Mouse (Mus musculus) gastrocnemius, adult 18-20 months (tissue): ENCODE results near the gene Osbpl8. TPM values are rescaled to one million over a fixed set of nuclear protein-coding genes. Genes with fewer than 3 reads are reported as not detected.
A peak's percentile ranks its signal among the peaks of the same experiment; 100 is the strongest.

Experiments used
- DNase-seq: peaks from one replicate; pipeline ENCODE4 v3.0.0; 2021; ENCODE audit warnings: low spot score
- total RNA-seq, 2 experiments: library from RNA; stranded (reverse); gene quantifications; 2 replicates each; pipeline ENCODE4 v1.2.3; 2021

Gene Osbpl8
- total RNA-seq, 2 experiments from 2014 or later = 13.1 to 17.0 TPM

GRCm38 (mm10) chr10:111234450-111235288 is 70.1 kb downstream of the Osbpl8 start:
- no peak for DNase-seq

GRCm38 (mm10) chr10:111235289-111235570 is 70.7 kb downstream of the Osbpl8 start:
- DNase-seq = no peak

GRCm38 (mm10) chr10:111237434-111237833 is 72.9 kb downstream of the Osbpl8 start:
- DNase-seq = no peak

- DNase-seq = no peak
Observed at GRCm38 (mm10) chr10:111242677-111243076, 78.1 kb downstream of the Osbpl8 start.

- no peak for DNase-seq
Observed at GRCm38 (mm10) chr10:111247609-111248008, 83.1 kb downstream of the Osbpl8 start.

- DNase-seq = no peak
Observed at GRCm38 (mm10) chr10:111248177-111248576, 83.6 kb downstream of the Osbpl8 start.

- no peak for DNase-seq
Observed at GRCm38 (mm10) chr10:111250192-111250591, 85.6 kb downstream of the Osbpl8 start.

GRCm38 (mm10) chr10:111251666-111252065 is 87.1 kb downstream of the Osbpl8 start:
- DNase-seq = no peak

- DNase-seq = no peak
Observed at GRCm38 (mm10) chr10:111255228-111255627, 90.7 kb downstream of the Osbpl8 start.

GRCm38 (mm10) chr10:111256156-111256555 is 91.6 kb downstream of the Osbpl8 start:
- DNase-seq = no peak

- DNase-seq = no peak
Observed at GRCm38 (mm10) chr10:111257358-111257757, 92.8 kb downstream of the Osbpl8 start.

GRCm38 (mm10) chr10:111258256-111258655 is 93.7 kb downstream of the Osbpl8 start:
- no peak for DNase-seq

GRCm38 (mm10) chr10:111271687-111272086 is 107.1 kb downstream of the Osbpl8 start:
- DNase-seq = no peak

GRCm38 (mm10) chr10:111272905-111273304 is 108.4 kb downstream of the Osbpl8 start:
- no peak for DNase-seq

- DNase-seq = no peak
Observed at GRCm38 (mm10) chr10:111273463-111274088, 109.0 kb downstream of the Osbpl8 start.

- DNase-seq = no peak
Observed at GRCm38 (mm10) chr10:111275822-111276221, 111.3 kb downstream of the Osbpl8 start.

GRCm38 (mm10) chr10:111297631-111298030 is 133.1 kb downstream of the Osbpl8 start:
- no peak for DNase-seq

- peak; percentile 96 for DNase-seq
Observed at GRCm38 (mm10) chr10:111298140-111299098, 133.9 kb downstream of the Osbpl8 start, which contains the start of gene Bbs10. Gene Bbs10 (plus strand): TSS chr10:111298679.

- no peak for DNase-seq
Observed at GRCm38 (mm10) chr10:111299591-111299990, 135.0 kb downstream of the Osbpl8 start.

GRCm38 (mm10) chr10:111301041-111301440 is 136.5 kb downstream of the Osbpl8 start:
- DNase-seq = no peak

- DNase-seq = no peak
Observed at GRCm38 (mm10) chr10:111302486-111302885, 137.9 kb downstream of the Osbpl8 start.
